Mouse (Mus musculus) neutrophil, adult 5-6 weeks (primary cell): Measurements from ENCODE around the gene Wnt5a. TPM values are rescaled to one million over a fixed set of nuclear protein-coding genes. Genes with fewer than 3 reads are reported as not detected.

ENCODE experiments used
- ATAC-seq: fragments of 151-379, 151-347 bp; 2 replicates; pipeline ENCODE4 v1.8.0; 2017; ENCODE audit warnings: mild to moderate bottlenecking, moderate TSS enrichment; ENCODE audit not compliant: insufficient number of reproducible peaks, poor library complexity, low FRiP score, severe bottlenecking; ENCODE audit errors: extremely low read depth
- total RNA-seq: library from RNA; stranded (forward); fragments of 200-1000 nt; gene quantifications from 2 replicates; pipeline ENCODE4 v1.2.3, GENCODE M21; 2017

The Wnt5a gene
- not detected in 2 replicates for total RNA-seq

DNA sequence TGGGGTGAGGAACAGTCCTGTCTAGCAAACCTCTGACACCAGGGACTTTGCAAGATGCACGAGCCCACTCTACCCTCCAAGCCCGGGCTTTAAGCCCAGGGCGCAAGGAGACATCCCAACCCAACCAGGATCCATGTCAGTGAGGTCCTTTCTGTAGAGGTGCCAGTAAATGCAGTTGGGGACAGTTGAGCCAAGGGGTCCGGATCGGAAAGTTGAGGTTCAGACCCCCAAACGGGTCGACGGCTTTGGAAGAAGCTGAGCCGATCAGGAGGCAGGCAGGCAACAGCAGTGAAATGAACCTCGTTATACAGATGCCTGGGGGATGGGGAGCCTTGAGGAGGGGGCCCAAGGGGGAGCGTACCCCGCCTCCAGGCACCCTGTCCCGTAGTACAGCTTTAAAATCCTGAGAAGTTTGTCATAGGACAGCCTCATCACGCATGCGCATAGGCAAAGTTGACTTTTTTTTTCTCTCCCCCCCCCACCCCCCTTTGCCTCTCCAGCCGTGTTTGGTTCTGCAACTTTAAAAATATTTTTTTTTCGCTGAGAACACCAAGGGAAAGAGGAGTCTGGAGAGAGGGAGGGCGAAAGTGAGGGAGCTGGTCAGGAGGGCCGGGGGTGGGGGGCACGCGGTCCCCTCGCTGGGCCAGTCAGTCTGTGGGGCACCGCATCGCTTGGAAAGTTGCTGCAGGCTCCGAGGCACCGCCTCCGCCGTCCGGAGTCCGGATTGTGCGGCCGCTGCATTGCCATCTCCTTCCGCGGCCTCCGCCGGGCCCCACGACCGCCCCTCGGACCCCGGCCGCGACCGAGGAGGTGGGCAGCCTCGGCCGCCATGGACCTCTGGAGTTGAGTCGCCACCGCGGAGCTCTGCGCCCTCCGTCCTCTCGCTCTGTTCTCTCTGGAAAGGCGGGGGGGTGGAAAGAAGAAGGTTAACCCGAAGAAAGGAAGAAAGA is at the start of gene Wnt5a:
Gene Wnt5a, plus strand, starts transcription at position 650 of the 950 bp plus-strand sequence.
- no peak for ATAC-seq

- no peak for ATAC-seq
Measured at GRCm38 (mm10) chr14:28456372-28457076, 48.0 kb upstream of the Wnt5a start.

GRCm38 (mm10) chr14:28457428-28457827 is 47.1 kb upstream of the Wnt5a start:
- no peak for ATAC-seq

DNA sequence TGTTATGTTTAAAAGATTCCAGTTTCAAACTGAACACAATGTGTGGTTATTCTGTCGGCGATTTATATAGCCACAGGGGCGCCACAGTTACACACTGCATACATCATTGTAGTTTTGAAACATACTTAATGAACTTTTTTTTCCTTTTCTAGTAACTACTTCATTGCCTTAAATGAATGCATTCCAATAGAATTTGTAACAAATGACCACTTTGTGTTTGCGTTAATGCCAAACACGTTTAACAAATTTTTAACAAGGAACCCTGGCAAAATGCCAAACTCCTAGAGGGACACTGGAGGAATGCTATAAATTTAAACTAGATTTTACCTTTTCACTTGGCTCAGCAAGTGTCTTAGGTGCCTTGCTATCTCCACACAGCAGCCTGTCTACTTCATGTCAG is 36.6 kb upstream of the Wnt5a start:
- no peak for ATAC-seq

DNA sequence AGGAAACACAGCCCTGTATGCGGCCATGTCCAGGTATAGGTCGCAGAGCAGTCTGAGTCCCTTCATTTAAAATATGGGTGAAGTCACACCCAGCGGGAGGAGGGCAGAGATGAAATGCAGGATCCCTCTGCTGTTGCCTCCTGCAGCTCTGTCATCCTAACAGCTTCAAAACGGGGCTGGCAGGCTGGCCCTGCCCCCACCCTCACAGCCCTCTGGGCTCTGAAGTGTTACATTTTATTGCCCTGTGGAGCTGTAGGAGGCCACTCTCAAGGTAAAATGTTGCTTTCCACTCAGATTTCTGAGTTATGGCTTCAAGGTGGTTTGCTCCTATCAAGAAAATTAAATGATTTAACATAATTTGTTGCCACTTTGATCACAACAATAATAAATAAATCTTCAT is 34.9 kb upstream of the Wnt5a start:
- no peak for ATAC-seq

GRCm38 (mm10) chr14:28470212-28470611 is 34.3 kb upstream of the Wnt5a start:
- no peak for ATAC-seq

- ATAC-seq: no peak
Measured at GRCm38 (mm10) chr14:28475012-28475411, 29.5 kb upstream of the Wnt5a start.

- no peak for ATAC-seq
Measured at GRCm38 (mm10) chr14:28475421-28475820, 29.1 kb upstream of the Wnt5a start.

DNA sequence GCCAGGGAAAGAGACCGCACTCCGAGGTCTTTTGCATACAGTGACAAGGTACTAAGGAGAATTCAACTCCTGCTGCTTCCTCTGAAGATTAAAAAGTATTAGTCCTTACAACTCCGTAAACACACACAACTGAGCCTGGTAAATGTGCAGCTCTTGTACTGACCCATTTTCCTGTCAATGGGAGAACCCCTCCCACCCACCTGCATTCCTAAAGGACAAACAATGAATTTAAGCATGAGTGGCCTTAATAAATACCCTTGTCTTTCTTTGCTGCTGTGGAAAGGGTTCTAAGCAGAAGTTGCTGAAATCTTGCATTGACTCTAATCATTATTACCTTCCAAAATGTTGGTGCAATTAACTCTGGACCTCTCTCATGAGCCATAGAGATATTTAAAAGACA is 27.8 kb upstream of the Wnt5a start:
- no peak for ATAC-seq

- ATAC-seq: no peak
Measured at GRCm38 (mm10) chr14:28480866-28481265, 23.7 kb upstream of the Wnt5a start.

DNA sequence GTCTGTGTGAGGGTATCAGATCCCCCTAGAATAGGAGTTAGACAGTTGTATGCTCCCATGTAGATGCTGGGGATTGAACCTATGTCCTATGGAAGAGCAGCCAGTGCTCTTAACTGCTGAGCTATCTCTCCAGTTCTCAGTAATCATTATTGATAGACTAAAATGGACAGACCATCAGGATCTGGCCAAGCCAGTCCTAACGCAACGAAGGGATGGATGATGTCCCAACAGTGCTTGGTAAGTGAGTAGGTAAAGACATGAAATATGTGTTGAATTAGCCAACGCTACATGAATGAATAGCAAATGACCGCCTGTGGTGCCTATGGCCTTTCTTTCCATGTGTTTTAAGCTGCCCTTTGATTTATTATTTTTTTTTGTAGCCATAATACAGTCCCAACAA is 10.7 kb upstream of the Wnt5a start:
- ATAC-seq: no peak

- no peak for ATAC-seq
Measured at GRCm38 (mm10) chr14:28494273-28494672, 10.3 kb upstream of the Wnt5a start.

- no peak for ATAC-seq
Measured at GRCm38 (mm10) chr14:28501216-28501878, 3.2 kb upstream of the Wnt5a start.

GRCm38 (mm10) chr14:28503276-28503675 is 1.3 kb upstream of the Wnt5a start:
- ATAC-seq: no peak

DNA sequence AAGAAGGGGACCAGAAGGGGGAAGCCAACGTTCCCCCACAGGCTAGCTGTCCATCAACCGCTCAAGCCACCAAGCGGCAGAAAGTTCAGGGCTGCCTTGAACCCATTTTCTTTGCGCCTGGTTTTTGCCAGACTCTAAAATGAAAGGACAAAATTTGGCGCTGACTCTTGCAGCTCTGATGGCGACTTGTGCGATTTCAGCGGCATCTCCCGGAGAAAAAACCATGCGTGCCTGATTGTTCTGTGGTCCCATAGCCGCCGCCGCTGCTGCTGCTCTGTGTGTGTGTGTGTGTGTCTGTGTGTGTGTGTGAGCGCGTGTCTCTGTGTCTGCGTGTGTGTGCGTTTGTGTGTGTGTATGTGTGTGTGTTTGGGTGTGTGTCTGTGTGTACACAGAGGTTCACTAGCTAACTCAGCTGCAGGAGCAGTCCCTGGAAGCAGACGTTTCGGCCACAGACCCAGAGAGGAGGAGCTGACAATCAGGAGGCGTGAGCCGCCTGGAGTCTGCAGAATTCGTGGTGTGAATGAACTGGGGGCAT is 568 bp downstream of the Wnt5a start:
- ATAC-seq: no peak

GRCm38 (mm10) chr14:28505586-28506375 is 1.2 kb downstream of the Wnt5a start:
- no peak for ATAC-seq

DNA sequence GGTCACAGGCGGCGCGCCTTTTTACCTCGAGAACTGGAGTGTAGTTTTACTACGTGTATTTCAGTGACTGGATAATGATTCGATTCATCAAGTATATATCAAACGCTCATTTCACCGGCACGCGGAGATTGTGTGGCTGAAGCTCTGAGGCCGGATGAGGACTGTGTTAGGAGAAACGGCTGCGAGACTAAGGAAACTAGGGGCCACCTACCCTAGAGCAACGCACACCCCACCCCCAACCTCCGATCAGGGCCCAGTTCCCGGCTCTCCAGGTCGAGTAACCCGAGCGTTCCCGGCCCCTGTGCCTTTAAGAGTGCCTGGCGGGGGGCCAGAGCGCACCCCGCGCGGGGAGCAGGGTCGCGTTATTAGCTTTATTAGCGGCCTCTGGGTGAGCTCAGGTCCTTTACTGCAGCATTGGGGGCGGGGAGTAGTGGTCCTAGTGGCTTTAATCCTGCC is 1.9 kb downstream of the Wnt5a start:
- ATAC-seq: no peak

- no peak for ATAC-seq
Measured at GRCm38 (mm10) chr14:28507011-28507410, 2.5 kb downstream of the Wnt5a start.

- ATAC-seq: no peak
Measured at GRCm38 (mm10) chr14:28507471-28507870, 2.9 kb downstream of the Wnt5a start.
